Mouse (Mus musculus): Measurements from ENCODE around the gene Crip1.

The Crip1 gene

GRCm38 (mm10) chr12:113150591-113150990 is 4.5 kb downstream of the Crip1 start:
- POLR2A ChIA-PET, result interaction anchor here in 3 of 4 experiments (0.8 to 2.3 kb wide), 8 partner anchors 8 to 37 kb away, joined by 3 to 5 read pairs (median 4); partner anchors contain the start of genes Crip2 (in 3 of the 3) and Tmem121 (in 1 of the 3)
- CTCF ChIA-PET, result interaction anchor here (0.6 to 1.2 kb wide), 4 partner anchors 8 to 275 kb away, joined by 3 to 4 read pairs (median 4); no protein-coding TSS in a partner anchor

GRCm38 (mm10) chr12:113151046-113151445 is 4.9 kb downstream of the Crip1 start:
- CTCF ChIA-PET, result interaction anchor here (0.6 to 1.2 kb wide), 6 partner anchors 9 to 1915 kb away, joined by 3 to 4 read pairs (median 4); partner anchors contain the start of gene Crip2 (in 1 of the 4)
- POLR2A ChIA-PET, result interaction anchor here (1.0 to 1.7 kb wide), 8 partner anchors 8 to 37 kb away, joined by 3 to 5 read pairs (median 4); partner anchors contain the start of genes Crip2 (in 3 of the 4) and Tmem121 (in 1 of the 4)

- POLR2A ChIA-PET, result interaction anchor here in 3 of 4 experiments (1.0 to 1.7 kb wide), 6 partner anchors 9 to 36 kb away, joined by 3 to 5 read pairs (median 4); partner anchors contain the start of gene Crip2 (in 3 of the 3)
- CTCF ChIA-PET, result interaction anchor here in 2 of 4 experiments (0.8 kb wide), 2 partner anchors 12 to 1916 kb away, joined by 4 read pairs; partner anchors contain the start of gene Crip2 (in 1 of the 2)
These were observed 5.7 kb downstream of the Crip1 start for GRCm38 (mm10) chr12:113151661-113152271.

GRCm38 (mm10) chr12:113152272-113152661 is 6.2 kb downstream of the Crip1 start:
- CTCF ChIA-PET, result no interaction called here
- POLR2A ChIA-PET, result interaction anchor here in 2 of 4 experiments (1.1 to 1.6 kb wide), 2 partner anchors 12 kb away, joined by 3 to 5 read pairs; partner anchors contain the start of gene Crip2 (in 1 of the 2)

GRCm38 (mm10) chr12:113152991-113153525 is 6.9 kb downstream of the Crip1 start:
- ChIA-PET POLR2A (interaction anchor here in 2 of 4 experiments (0.5 to 1.6 kb wide), 3 partner anchors 9 to 1424 kb away, joined by 3 to 5 read pairs (median 3); no protein-coding TSS in a partner anchor), CTCF (interaction anchor here in 1 of 4 experiments (1.0 to 1.3 kb wide), 2 partner anchors 10 to 79 kb away, joined by 3 to 4 read pairs; partner anchors contain the start of gene Tex22)

- POLR2A ChIA-PET, result interaction anchor here in 3 of 4 experiments (0.5 to 4.4 kb wide), 5 partner anchors 10 to 639 kb away, joined by 3 to 41 read pairs (median 3); no protein-coding TSS in a partner anchor
- CTCF ChIA-PET, result interaction anchor here in 1 of 4 experiments (1.3 kb wide), 1 partner anchor 80 kb away, joined by 3 read pairs; the partner anchor contains the start of gene Tex22
These were observed 7.9 kb downstream of the Crip1 start for GRCm38 (mm10) chr12:113153971-113154370.

- POLR2A ChIA-PET, result interaction anchor here in 3 of 4 experiments (0.6 to 4.4 kb wide), 13 partner anchors 8 to 408 kb away, joined by 3 to 41 read pairs (median 14); partner anchors contain the start of genes Crip1 (in 3 of the 3), Crip2 (in 2 of the 3) and Jag2 (in 1 of the 3)
- CTCF ChIA-PET, result interaction anchor here (0.5 to 4.1 kb wide), 21 partner anchors 8 to 456 kb away, joined by 3 to 85 read pairs (median 4); partner anchors contain the start of genes Crip1 (in 4 of the 4), Crip2 (in 1 of the 4) and Tex22 (in 1 of the 4)
These were observed 8.6 kb downstream of the Crip1 start for GRCm38 (mm10) chr12:113154747-113155075.

GRCm38 (mm10) chr12:113155076-113155771 is 9.1 kb downstream of the Crip1 start:
- POLR2A ChIA-PET, result interaction anchor here (0.6 to 4.4 kb wide), 25 partner anchors 9 to 408 kb away, joined by 3 to 41 read pairs (median 6); partner anchors contain the start of genes Crip1 (in 3 of the 4), Crip2 (in 2 of the 4), Brf1 (in 1 of the 4) and Jag2 (in 1 of the 4)
- CTCF ChIA-PET, result interaction anchor here (0.5 to 4.1 kb wide), 37 partner anchors 7 to 457 kb away, joined by 3 to 85 read pairs (median 4); partner anchors contain the start of genes Crip1 (in 4 of the 4), Tex22 (in 2 of the 4), Brf1 (in 1 of the 4) and Crip2 (in 1 of the 4)

GRCm38 (mm10) chr12:113155887-113156539 is 9.9 kb downstream of the Crip1 start, which contains the start of gene Tedc1:
Gene Tedc1, plus strand, starts transcription at chr12:113156421.
- CTCF ChIA-PET, result interaction anchor here (0.6 to 4.1 kb wide), 34 partner anchors 8 to 280 kb away, joined by 3 to 85 read pairs (median 4); partner anchors contain the start of genes Crip1 (in 4 of the 4), Tex22 (in 2 of the 4), Tmem121 (in 2 of the 4) and Brf1 (in 1 of the 4)

GRCm38 (mm10) chr12:113156540-113156929 is 10.4 kb downstream of the Crip1 start:
- POLR2A ChIA-PET, result interaction anchor here (0.6 to 4.4 kb wide), 31 partner anchors 10 to 362 kb away, joined by 3 to 41 read pairs (median 5); partner anchors contain the start of genes Crip1 (in 4 of the 4), Crip2 (in 2 of the 4), Brf1 (in 1 of the 4) and Jag2 (in 1 of the 4)
- CTCF ChIA-PET, result interaction anchor here (0.8 to 4.1 kb wide), 9 partner anchors 10 to 281 kb away, joined by 3 to 85 read pairs (median 5); partner anchors contain the start of genes Crip1 (in 3 of the 4), Crip2 (in 1 of the 4) and Tmem121 (in 1 of the 4)

More at GRCm38 (mm10) chr12:113155887-113156539, 9.9 kb downstream of the Crip1 start, which contains the start of gene Tedc1:
- POLR2A ChIA-PET, result interaction anchor here (0.6 to 4.4 kb wide), 36 partner anchors 9 to 362 kb away, joined by 3 to 41 read pairs (median 5); partner anchors contain the start of genes Crip1 (in 4 of the 4), Brf1 (in 2 of the 4), Crip2 (in 2 of the 4) and Jag2 (in 1 of the 4)

- CTCF ChIA-PET, result interaction anchor here in 3 of 4 experiments (1.4 to 4.1 kb wide), 5 partner anchors 11 to 65 kb away, joined by 5 to 85 read pairs (median 14); partner anchors contain the start of genes Crip1 (in 3 of the 3) and Crip2 (in 1 of the 3)
- POLR2A ChIA-PET, result interaction anchor here (0.5 to 4.4 kb wide), 27 partner anchors 9 to 363 kb away, joined by 3 to 41 read pairs (median 5); partner anchors contain the start of genes Crip1 (in 3 of the 4), Crip2 (in 2 of the 4), Brf1 (in 1 of the 4) and Tex22 (in 1 of the 4)
These were observed 10.9 kb downstream of the Crip1 start for GRCm38 (mm10) chr12:113157002-113157401.

GRCm38 (mm10) chr12:113157521-113157920 is 11.4 kb downstream of the Crip1 start:
- ChIA-PET CTCF (interaction anchor here in 2 of 4 experiments (1.4 to 4.1 kb wide), 4 partner anchors 12 to 64 kb away, joined by 5 to 85 read pairs (median 30); partner anchors contain the start of genes Crip1 (in 2 of the 2) and Crip2 (in 1 of the 2)), POLR2A (interaction anchor here (0.5 to 4.4 kb wide), 15 partner anchors 9 to 62 kb away, joined by 3 to 41 read pairs (median 9); partner anchors contain the start of genes Crip1 (in 3 of the 4) and Crip2 (in 2 of the 4))

- POLR2A ChIA-PET, result interaction anchor here in 2 of 4 experiments (1.5 to 4.4 kb wide), 7 partner anchors 8 to 29 kb away, joined by 3 to 41 read pairs (median 9); partner anchors contain the start of gene Crip1 (in 1 of the 2)
- CTCF ChIA-PET, result interaction anchor here in 2 of 4 experiments (3.6 to 4.1 kb wide), 2 partner anchors 13 to 15 kb away, joined by 55 to 85 read pairs; partner anchors contain the start of genes Crip1 (in 2 of the 2) and Crip2 (in 1 of the 2)
These were observed 11.9 kb downstream of the Crip1 start for GRCm38 (mm10) chr12:113157971-113158370.

GRCm38 (mm10) chr12:113163561-113164006 is 17.5 kb downstream of the Crip1 start:
- ChIA-PET POLR2A (interaction anchor here in 2 of 4 experiments (0.5 to 5.2 kb wide), 7 partner anchors 8 to 54 kb away, joined by 3 to 41 read pairs (median 3); partner anchors contain the start of genes Crip2 (in 2 of the 2), Crip1 (in 1 of the 2) and Tedc1 (in 1 of the 2)), CTCF (interaction anchor here in 3 of 4 experiments (0.8 to 2.4 kb wide), 6 partner anchors 8 to 206 kb away, joined by 3 to 11 read pairs (median 4); partner anchors contain the start of genes Crip1 (in 1 of the 3) and Tedc1 (in 1 of the 3))

GRCm38 (mm10) chr12:113168031-113168536 is 22.0 kb downstream of the Crip1 start:
- ChIA-PET POLR2A (interaction anchor here (0.6 to 5.2 kb wide), 14 partner anchors 9 to 371 kb away, joined by 3 to 41 read pairs (median 5); partner anchors contain the start of genes Tedc1 (in 3 of the 4) and Crip1 (in 1 of the 4)), CTCF (interaction anchor here in 3 of 4 experiments (0.5 to 2.0 kb wide), 6 partner anchors 13 to 184 kb away, joined by 3 to 7 read pairs (median 6); no protein-coding TSS in a partner anchor)
